Mouse (Mus musculus) MEL (cell line): ENCODE results near the gene Slc22a13. TPM values are rescaled to one million over a fixed set of nuclear protein-coding genes. Genes with fewer than 3 reads are reported as not detected.

Experiments
- DNase-seq: peaks from one replicate; pipeline ENCODE4 v3.0.0; 2011; ENCODE audit warnings: low read depth, low spot score
- H3K27ac ChIP-seq: 2 replicates; pipeline ENCODE4 v1.5.1; 2012; ENCODE audit warnings: low read depth, mild to moderate bottlenecking, control low read depth, low read length, moderate library complexity; ENCODE audit not compliant: control insufficient read depth
- H3K27me3 ChIP-seq, 2 experiments: fragments of 150-350 bp in 1 of 2; sonication (generic) in 1 of 2; 2 replicates each; pipeline ENCODE4 v1.6.1; 2012; ENCODE audit warnings: low read length in 2 of 2, mild to moderate bottlenecking in 2 of 2, improper control_type of control experiment in 1 of 2, moderate library complexity in 1 of 2; ENCODE audit not compliant: insufficient read depth in 2 of 2, control insufficient read depth in 1 of 2
- H3K36me3 ChIP-seq, 2 experiments: 2 replicates each; pipeline ENCODE4 v1.6.1; 2012 to 2014; ENCODE audit warnings: low read length in 2 of 2, improper control_type of control experiment in 1 of 2, inconsistent platforms in 1 of 2, mild to moderate bottlenecking in 1 of 2; ENCODE audit not compliant: insufficient read depth in 2 of 2, control insufficient read depth in 1 of 2
- H3K4me1 ChIP-seq, 2 experiments: fragments of 150-350 bp in 1 of 2; sonication (generic) in 1 of 2; 2 replicates each; pipeline ENCODE4 v1.6.1; 2012; ENCODE audit warnings: low read length in 2 of 2, improper control_type of control experiment in 1 of 2, mild to moderate bottlenecking in 1 of 2; ENCODE audit not compliant: insufficient read depth in 2 of 2, control insufficient read depth in 1 of 2
- H3K4me3 ChIP-seq, 2 experiments: fragments of 150-350 bp in 1 of 2; sonication (generic) in 1 of 2; 2 replicates each; pipeline ENCODE4 v1.5.1; 2012; ENCODE audit warnings: low read depth in 2 of 2, low read length in 2 of 2, mild to moderate bottlenecking in 2 of 2, moderate library complexity in 2 of 2, control low read depth in 1 of 2, improper control_type of control experiment in 1 of 2; ENCODE audit not compliant: control insufficient read depth in 1 of 2, insufficient read depth in 1 of 2
- H3K79me2 ChIP-seq: 2 replicates; pipeline ENCODE4 v1.6.1; 2012; ENCODE audit warnings: mild to moderate bottlenecking, low read length, moderate library complexity; ENCODE audit not compliant: control insufficient read depth, poor library complexity, insufficient read depth
- H3K9ac ChIP-seq: 2 replicates; pipeline ENCODE4 v1.6.1; 2012; ENCODE audit warnings: low read depth, mild to moderate bottlenecking, control low read depth, low read length, moderate library complexity; ENCODE audit not compliant: control insufficient read depth, poor library complexity, severe bottlenecking
- H3K9me3 ChIP-seq: fragments of 150-350 bp; sonication (generic); replicated peaks from 2 replicates; pipeline ENCODE4 v1.6.1; 2012; ENCODE audit warnings: mild to moderate bottlenecking, low read length, improper control_type of control experiment, moderate library complexity; ENCODE audit not compliant: insufficient read depth
- CHD1 ChIP-seq: IDR thresholded peaks from 2 replicates; pipeline ENCODE4 v1.6.1; 2012; ENCODE audit warnings: low read depth, mild to moderate bottlenecking, inconsistent platforms, low read length, improper control_type of control experiment
- ELF1 ChIP-seq: IDR thresholded peaks from 2 replicates; pipeline ENCODE4 v1.6.1; 2014; ENCODE audit warnings: low read depth, mild to moderate bottlenecking, inconsistent platforms, low read length, improper control_type of control experiment, moderate library complexity
- HCFC1 ChIP-seq: IDR thresholded peaks from 2 replicates; pipeline ENCODE4 v1.6.1; 2012; ENCODE audit warnings: low read depth, mild to moderate bottlenecking, inconsistent platforms, low read length, improper control_type of control experiment, moderate library complexity
- KAT2A ChIP-seq: conservative IDR thresholded peaks from 2 replicates; pipeline ENCODE4 v1.6.1; 2012; ENCODE audit warnings: low read depth, low read length, improper control_type of control experiment, inconsistent platforms
- MAFK ChIP-seq: IDR thresholded peaks from 2 replicates; pipeline ENCODE4 v1.6.1; 2011; ENCODE audit warnings: low read depth, mild to moderate bottlenecking, low read length, improper control_type of control experiment, borderline replicate concordance
- MAZ ChIP-seq: IDR thresholded peaks from 2 replicates; pipeline ENCODE4 v1.6.1; 2012; ENCODE audit warnings: low read depth, mild to moderate bottlenecking, inconsistent platforms, low read length, improper control_type of control experiment
- MEF2A ChIP-seq: IDR thresholded peaks from 2 replicates; pipeline ENCODE4 v1.6.1; 2014; ENCODE audit warnings: low read depth, mild to moderate bottlenecking, inconsistent platforms, low read length, improper control_type of control experiment; ENCODE audit not compliant: poor library complexity, insufficient replicate concordance, severe bottlenecking; ENCODE audit errors: extremely low read depth
- MXI1 ChIP-seq: IDR thresholded peaks from 2 replicates; pipeline ENCODE4 v1.6.1; 2011; ENCODE audit warnings: mild to moderate bottlenecking, low read depth, low read length, improper control_type of control experiment
- MYB ChIP-seq: IDR thresholded peaks from 2 replicates; pipeline ENCODE4 v1.6.1; 2011; ENCODE audit warnings: mild to moderate bottlenecking, low read depth, low read length, improper control_type of control experiment
- POLR2A ChIP-seq, 2 experiments: IDR thresholded peaks; 2 replicates each; pipeline ENCODE4 v1.6.1; 2011 to 2012; ENCODE audit warnings: low read length in 2 of 2, mild to moderate bottlenecking in 2 of 2, control low read depth in 1 of 2, improper control_type of control experiment in 1 of 2, low read depth in 1 of 2, moderate library complexity in 1 of 2; ENCODE audit not compliant: control insufficient read depth in 1 of 2, insufficient read depth in 1 of 2, poor library complexity in 1 of 2
- POLR2AphosphoS5 ChIP-seq: IDR thresholded peaks from 2 replicates; pipeline ENCODE4 v1.6.1; 2012; ENCODE audit warnings: low read depth, borderline replicate concordance, mild to moderate bottlenecking, inconsistent platforms, low read length, moderate library complexity, mixed read lengths
- RAD21 ChIP-seq: IDR thresholded peaks from 2 replicates; pipeline ENCODE4 v1.6.1; 2011; ENCODE audit warnings: mild to moderate bottlenecking, low read depth, low read length, improper control_type of control experiment
- RCOR1 ChIP-seq: IDR thresholded peaks from 2 replicates; pipeline ENCODE4 v1.6.1; 2012; ENCODE audit warnings: low read depth, mild to moderate bottlenecking, inconsistent platforms, low read length, improper control_type of control experiment
- UBTF ChIP-seq: IDR thresholded peaks from 2 replicates; pipeline ENCODE4 v1.6.1; 2012; ENCODE audit warnings: low read depth, mild to moderate bottlenecking, inconsistent platforms, low read length, improper control_type of control experiment, moderate library complexity, borderline replicate concordance; ENCODE audit not compliant: insufficient read depth
- USF2 ChIP-seq, 2 experiments: IDR thresholded peaks; 2 replicates each; pipeline ENCODE4 v1.6.1; 2011 to 2012; ENCODE audit warnings: improper control_type of control experiment in 2 of 2, low read length in 2 of 2, borderline replicate concordance in 1 of 2, inconsistent platforms in 1 of 2, low read depth in 1 of 2, mild to moderate bottlenecking in 1 of 2; ENCODE audit not compliant: insufficient read depth in 1 of 2
- ZC3H11A ChIP-seq: IDR thresholded peaks from 2 replicates; pipeline ENCODE4 v1.6.1; 2012; ENCODE audit warnings: low read depth, mild to moderate bottlenecking, inconsistent platforms, low read length, improper control_type of control experiment
- ZKSCAN1 ChIP-seq: IDR thresholded peaks from 2 replicates; pipeline ENCODE4 v1.6.1; 2012; ENCODE audit warnings: low read depth, mild to moderate bottlenecking, inconsistent platforms, low read length, improper control_type of control experiment, moderate library complexity
- ZMIZ1 ChIP-seq: IDR thresholded peaks from 2 replicates; pipeline ENCODE4 v1.6.1; 2012; ENCODE audit warnings: low read depth, mild to moderate bottlenecking, inconsistent platforms, low read length, improper control_type of control experiment, moderate library complexity
- polyA plus RNA-seq, 2 experiments: library from polyadenylated mRNA; stranded (reverse) in 1 of 2; unstranded in 1 of 2; fragments of >175 nt in 1 of 2; fragments of >200 nt in 1 of 2; gene quantifications; 2 replicates each; pipeline versions ENCODE4 v1.2.1 to v1.2.4; 2012; ENCODE audit warnings: low replicate concordance in 2 of 2, low read depth in 1 of 2; ENCODE audit not compliant: insufficient read length in 2 of 2, insufficient read depth in 1 of 2, missing spikeins in 1 of 2
- total RNA-seq: library from RNA; depleted of rRNA; stranded (reverse); fragments of 300-350 nt; gene quantifications from 2 replicates; pipeline ENCODE4 v1.2.3, GENCODE M21; 2012

The Slc22a13 gene
- total and polyA plus RNA-seq, 3 experiments: 0.04 TPM; not detected in 2

DNA sequence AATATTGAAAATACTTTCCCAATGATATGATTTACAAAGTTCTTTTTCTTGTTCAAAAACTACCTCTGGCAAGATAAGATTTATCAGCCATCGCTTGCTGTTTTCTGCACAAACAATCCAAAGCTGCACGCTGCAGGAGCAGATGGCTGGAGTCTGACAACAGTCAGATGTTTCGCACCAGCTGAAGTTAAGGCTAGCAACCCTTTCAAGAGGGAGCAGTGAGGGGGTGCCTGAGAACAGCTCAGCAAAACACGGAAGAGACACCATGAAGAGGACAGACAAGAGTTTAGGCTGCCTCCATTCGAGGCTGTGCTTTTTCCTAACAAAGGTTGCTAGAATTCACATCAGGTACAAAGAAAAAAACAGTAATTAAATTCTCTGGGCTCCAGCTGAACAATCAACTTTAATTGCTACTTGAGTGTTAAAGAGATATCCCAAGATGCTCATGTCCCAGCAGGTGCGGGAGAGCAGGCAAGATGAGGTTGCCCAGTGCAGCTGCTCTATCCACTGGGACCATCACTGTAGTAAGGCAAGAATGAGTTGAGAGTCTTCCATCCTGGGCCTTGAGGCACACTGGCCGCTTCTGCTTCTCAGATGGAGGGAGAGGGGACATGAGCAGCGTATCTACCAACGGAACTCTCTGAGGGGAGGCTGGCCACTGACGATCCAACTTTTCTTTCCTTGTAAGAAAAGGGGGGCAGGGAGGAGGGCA lies 31.5 kb upstream of the Slc22a13 start:
- TF ChIP-seq MAFK (no peak), RAD21 (no peak), ZKSCAN1 (no peak), MYB (no peak), USF2 (IDR thresholded peaks at IDR 0.05; ENCODE audit: borderline replicate concordance in 1 of 2, insufficient read depth in 1 of 2, low read depth in 1 of 2, low read length in 2 of 2) (no peak)
- Histone ChIP-seq H3K4me3 (no peak overlapping the region), H3K79me2 (no peaks in the 10 kb centered on the region), H3K9me3 (no peaks in the 10 kb centered on the region), H3K9ac (no peak overlapping the region), H3K4me1 (no peaks in the 10 kb centered on the region), H3K36me3 (peaks cover 0 to 13% of the 10 kb centered on the region in 2 experiments; a peak in 2 of 4 replicates), H3K27me3 (no peaks in the 10 kb centered on the region), H3K27ac (no peak overlapping the region)
- DNase-seq: no peak

GRCm38 (mm10) chr9:119239274-119239673 lies 30.4 kb upstream of the Slc22a13 start:
- Histone ChIP-seq H3K27ac (no peak overlapping the region), H3K4me1 (no peaks in the 10 kb centered on the region), H3K4me3 (no peak overlapping the region), H3K9ac (no peak overlapping the region), H3K79me2 (no peaks in the 10 kb centered on the region), H3K9me3 (no peaks in the 10 kb centered on the region), H3K36me3 (peaks cover 0 to 9% of the 10 kb centered on the region in 2 experiments; a peak in 2 of 4 replicates), H3K27me3 (no peaks in the 10 kb centered on the region)
- TF ChIP-seq MEF2A: no peak
- TF ChIP-seq POLR2AphosphoS5: no peak
- no peak for TF ChIP-seq RCOR1
- no peak for TF ChIP-seq HCFC1
- TF ChIP-seq ELF1: no peak
- no peak for DNase-seq

GRCm38 (mm10) chr9:119238796-119239195 lies 29.9 kb upstream of the Slc22a13 start:
- Histone ChIP-seq H3K9me3 (no peaks in the 10 kb centered on the region), H3K79me2 (no peaks in the 10 kb centered on the region), H3K36me3 (peaks cover 0 to 7% of the 10 kb centered on the region in 2 experiments; a peak in 2 of 4 replicates), H3K27me3 (no peaks in the 10 kb centered on the region), H3K9ac (no peak overlapping the region), H3K4me3 (no peak overlapping the region), H3K4me1 (peaks cover 0 to 3% of the 10 kb centered on the region in 2 experiments; a peak in 1 of 4 replicates), H3K27ac (no peak overlapping the region)
- no peak for DNase-seq
- TF ChIP-seq MXI1: no peak
- no peak for TF ChIP-seq POLR2A (IDR thresholded peaks at IDR 0.05; ENCODE audit: control insufficient read depth in 1 of 2, insufficient read depth in 1 of 2, low read depth in 1 of 2, low read length in 2 of 2, poor library complexity in 1 of 2)
- TF ChIP-seq USF2 (IDR thresholded peaks at IDR 0.05; ENCODE audit: borderline replicate concordance in 1 of 2, insufficient read depth in 1 of 2, low read depth in 1 of 2, low read length in 2 of 2): no peak
- no peak for TF ChIP-seq ZMIZ1
- no peak for TF ChIP-seq MAZ
- TF ChIP-seq CHD1: no peak
- no peak for TF ChIP-seq KAT2A
- no peak for TF ChIP-seq UBTF
- TF ChIP-seq ZC3H11A: no peak
- no peak for TF ChIP-seq POLR2AphosphoS5
